Mouse (Mus musculus): ENCODE measurements around the gene Tspan17.

The Tspan17 gene

GRCm38 (mm10) chr13:54808067-54808466, 18.9 kb downstream of the Tspan17 start:
- no peak for DNase-seq

GRCm38 (mm10) chr13:54811476-54811875, 22.3 kb downstream of the Tspan17 start:
- DNase-seq, result no peak

- DNase-seq, result no peak
These were observed 24.2 kb downstream of the Tspan17 start for GRCm38 (mm10) chr13:54813381-54813780.

- DNase-seq, result no peak
These were observed 29.4 kb downstream of the Tspan17 start for GRCm38 (mm10) chr13:54818399-54819254.

- no peak for DNase-seq
These were observed 31.9 kb downstream of the Tspan17 start for GRCm38 (mm10) chr13:54821106-54821505.

- no peak for DNase-seq
These were observed 32.8 kb downstream of the Tspan17 start for GRCm38 (mm10) chr13:54821931-54822330.

GRCm38 (mm10) chr13:54824111-54824931, 35.1 kb downstream of the Tspan17 start:
- DNase-seq, result peak; percentile 89 to 93

GRCm38 (mm10) chr13:54827992-54828391, 38.8 kb downstream of the Tspan17 start:
- DNase-seq, result no peak

GRCm38 (mm10) chr13:54828508-54828907, 39.3 kb downstream of the Tspan17 start:
- no peak for DNase-seq

- no peak for DNase-seq
These were observed 40.3 kb downstream of the Tspan17 start for GRCm38 (mm10) chr13:54829450-54829849.

- peak in 1 of 2 experiments; percentile 39 for DNase-seq
These were observed 47.3 kb downstream of the Tspan17 start for GRCm38 (mm10) chr13:54836351-54837030.

GRCm38 (mm10) chr13:54837061-54837460, 47.9 kb downstream of the Tspan17 start:
- no peak for DNase-seq

- DNase-seq, result peak; percentile 51 to 60
These were observed 48.3 kb downstream of the Tspan17 start for GRCm38 (mm10) chr13:54837471-54837889.

GRCm38 (mm10) chr13:54838540-54838939, 49.4 kb downstream of the Tspan17 start:
- DNase-seq, result no peak

GRCm38 (mm10) chr13:54839211-54839610, 50.0 kb downstream of the Tspan17 start:
- DNase-seq, result no peak

GRCm38 (mm10) chr13:54844579-54844978, 55.4 kb downstream of the Tspan17 start:
- no peak for DNase-seq

All from cerebellum, postnatal 36 days (tissue).